Mouse (Mus musculus) embryonic facial prominence, embryonic 14.5 days (tissue): ENCODE data around the gene Pdzd2. TPM values are rescaled to one million over a fixed set of nuclear protein-coding genes. Genes with fewer than 3 reads are reported as not detected.

Experiments
- ATAC-seq: fragments of 200-750 bp; cut with Nextera tagmentation; 2 replicates; pipeline ENCODE4 v1.8.0; 2017; ENCODE audit warnings: low read depth, moderate number of reproducible peaks, moderate TSS enrichment
- DNase-seq: peaks from one replicate; pipeline ENCODE4 v3.0.0-alpha.2; 2015; ENCODE audit warnings: low spot score
- H3K27ac ChIP-seq: fragments of 300-500 bp; sonication (generic); replicated peaks from 2 replicates; pipeline ENCODE4 v1.5.1; 2014; ENCODE audit warnings: low read depth, mild to moderate bottlenecking, low read length, moderate library complexity
- H3K27me3 ChIP-seq: fragments of 300-500 bp; sonication (generic); replicated peaks from 2 replicates; pipeline ENCODE4 v1.6.1; 2014; ENCODE audit warnings: low read length; ENCODE audit not compliant: control insufficient read depth, insufficient read depth
- H3K36me3 ChIP-seq: fragments of 300-500 bp; sonication (generic); 2 replicates; pipeline ENCODE4 v1.6.1; 2014; ENCODE audit warnings: low read length, mixed read lengths; ENCODE audit not compliant: control insufficient read depth, insufficient read depth
- H3K4me1 ChIP-seq: fragments of 300-500 bp; sonication (generic); 2 replicates; pipeline ENCODE4 v1.6.1; 2014; ENCODE audit warnings: antibody characterized with exemption, low read length; ENCODE audit not compliant: control insufficient read depth, insufficient read depth
- H3K4me2 ChIP-seq: fragments of 300-500 bp; sonication (generic); 2 replicates; pipeline ENCODE4 v1.6.1; 2014; ENCODE audit warnings: low read depth, mild to moderate bottlenecking, low read length, moderate library complexity, mixed read lengths
- H3K4me3 ChIP-seq: fragments of 300-500 bp; sonication (generic); 2 replicates; pipeline ENCODE4 v1.5.1; 2014; ENCODE audit warnings: low read depth, mild to moderate bottlenecking, low read length
- H3K9ac ChIP-seq: fragments of 300-500 bp; sonication (generic); 2 replicates; pipeline ENCODE4 v1.6.1; 2014; ENCODE audit warnings: low read depth, mild to moderate bottlenecking, low read length, moderate library complexity, mixed read lengths
- H3K9me3 ChIP-seq: fragments of 300-500 bp; sonication (generic); 2 replicates; pipeline ENCODE4 v1.6.1; 2016; ENCODE audit warnings: low read length; ENCODE audit not compliant: control insufficient read depth
- WGBS: fragments of 180-500 bp; shearing (Covaris S2); extraction: QIAGEN DNeasy Blood & Tissue Kit; methylation state at CpG from one replicate; pipeline ENCODE4 v1.1.7; 2014; 5-methylcytosine and 5-hydroxymethylcytosine counted together
- polyA plus RNA-seq: library from polyadenylated mRNA; unstranded; fragments of >200 nt; fragmentation: Nextera tagmentation; extraction: Ambion mirVana; gene quantifications from 2 replicates; pipeline ENCODE4 v1.2.1, GENCODE M21; 2014

The Pdzd2 gene
- polyA plus RNA-seq, 1 experiment from 2014 or later = 28.0 TPM

DNA sequence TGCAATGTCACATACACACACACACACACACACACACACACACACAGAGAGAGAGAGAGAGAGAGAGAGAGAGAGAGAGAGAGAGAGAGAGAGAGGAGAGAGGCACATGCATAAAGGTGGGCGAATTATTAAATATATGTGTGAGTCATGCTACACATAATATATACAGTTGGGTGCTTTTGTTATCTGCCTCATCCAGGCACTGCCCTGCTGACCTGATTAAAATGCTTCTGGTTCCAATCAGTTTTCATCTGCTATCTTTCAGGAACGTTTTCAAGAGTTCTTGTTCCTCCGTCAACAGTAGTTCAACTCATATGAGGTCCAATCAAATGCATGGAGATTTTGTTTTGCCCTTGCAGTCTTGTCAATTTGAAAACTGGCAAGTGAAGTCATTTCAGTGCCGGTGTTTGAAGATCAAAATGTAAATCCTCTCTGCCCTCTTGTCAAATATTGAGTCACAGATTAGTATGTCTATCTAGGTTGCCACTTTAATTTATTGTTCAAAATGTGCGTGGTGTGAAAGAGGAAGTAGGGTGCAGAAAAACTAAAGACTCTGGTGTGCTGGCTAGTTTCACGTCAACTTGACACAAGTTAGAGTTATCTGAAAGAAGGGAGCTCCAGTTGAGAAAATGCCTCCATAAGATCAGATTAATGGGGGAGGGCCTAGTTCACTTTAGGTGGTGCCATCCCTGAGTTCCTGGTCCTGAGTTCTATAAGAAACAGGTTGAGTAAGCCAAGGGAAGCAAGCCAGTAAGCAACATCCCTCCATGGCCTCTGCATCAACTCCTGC, 2.6 kb upstream of the Pdzd2 start:
- DNase-seq (no peak), ATAC-seq (no peak)
- H3K4me2 ChIP-seq = no peak overlapping the region
- H3K27ac ChIP-seq = no peak overlapping the region
- H3K9ac ChIP-seq = no peak overlapping the region
- no peaks in the 10 kb centered on the region for H3K4me1 ChIP-seq
- 84% methylated on average over 6 of the region's 6 CpGs for WGBS
- H3K27me3 ChIP-seq = peaks cover 6% of the 10 kb centered on the region; the same call in 1 of the 2 replicates
- H3K36me3 ChIP-seq = no peaks in the 10 kb centered on the region
- 0 out of 2 replicates have a peak, but pooled peaks cover 6% of the 10 kb centered on the region for H3K9me3 ChIP-seq
- H3K4me3 ChIP-seq = no peak overlapping the region

DNA sequence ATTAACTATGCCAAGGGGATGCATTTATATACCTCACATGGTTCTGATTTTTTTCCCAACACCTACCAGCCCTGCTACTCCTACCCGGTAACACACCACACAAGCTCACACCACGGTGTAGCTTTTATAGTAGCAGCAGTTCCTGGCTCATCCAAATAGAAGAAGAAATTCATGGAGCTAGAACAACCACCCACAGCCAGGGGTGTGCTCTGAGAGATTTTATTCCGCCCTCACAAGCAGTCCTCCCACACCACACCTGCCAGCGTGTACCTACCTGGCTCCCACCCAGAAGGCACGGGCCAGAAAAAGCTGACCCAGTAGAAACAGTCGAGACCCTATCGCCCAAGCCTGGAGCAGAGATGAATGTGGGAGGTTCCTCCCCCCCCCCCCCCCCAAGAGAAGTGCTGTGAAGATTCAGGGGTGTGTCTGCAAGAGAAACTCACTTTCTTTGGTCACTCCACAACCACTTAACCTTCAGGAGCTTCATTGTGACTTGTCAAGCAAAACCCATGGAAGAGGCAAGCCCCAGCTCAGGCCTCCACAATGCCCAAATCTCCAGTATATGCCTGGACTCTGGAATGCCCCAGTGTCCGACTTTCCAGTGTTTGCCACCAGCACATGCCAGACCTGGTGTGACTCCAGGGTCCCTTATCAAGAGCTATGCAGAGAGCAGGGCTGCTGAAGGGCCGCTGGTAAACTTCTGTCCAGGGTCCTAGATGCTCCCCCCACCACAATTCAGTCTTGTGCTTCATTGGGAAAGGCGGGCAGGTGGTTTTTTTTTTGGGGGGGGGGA, 1.2 kb downstream of the Pdzd2 start:
- Histone ChIP-seq H3K4me2 (peak overlapping the region; percentile 85), H3K4me1 (no peaks in the 10 kb centered on the region), H3K27me3 (peaks cover 6% of the 10 kb centered on the region; the same call in 1 of the 2 replicates), H3K9me3 (no peaks in the 10 kb centered on the region), H3K27ac (no peak overlapping the region), H3K36me3 (no peaks in the 10 kb centered on the region), H3K4me3 (peak overlapping the region; percentile 69), H3K9ac (peak overlapping the region; percentile 68)
- 38% methylated on average over 10 of the region's 10 CpGs for WGBS
- DNase-seq (no peak), ATAC-seq (no peak)

DNA sequence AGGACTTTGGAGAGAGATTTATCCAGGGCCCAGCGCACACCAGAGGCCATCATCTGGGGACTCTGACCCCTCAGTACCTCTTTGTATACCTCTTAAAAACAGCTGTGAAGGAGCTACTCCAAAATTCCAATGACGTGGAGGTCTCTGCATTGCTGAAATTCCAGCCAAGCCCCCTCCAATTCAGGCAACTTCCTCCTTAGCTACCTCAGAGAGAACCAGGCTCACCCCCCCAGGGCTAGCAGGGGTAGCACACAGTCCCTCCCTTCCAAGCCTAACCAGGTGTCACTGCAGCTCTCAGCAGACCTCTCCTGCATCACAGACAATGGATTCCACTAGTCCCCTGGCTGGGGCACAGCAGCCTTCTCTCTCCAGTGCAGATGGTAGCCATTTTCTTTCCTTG, 4.5 kb downstream of the Pdzd2 start:
- 31% methylated on average over 2 of the region's 2 CpGs for WGBS
- H3K27me3 ChIP-seq = no peaks in the 10 kb centered on the region; the same call in 1 of the 2 replicates
- H3K4me1 ChIP-seq = no peaks in the 10 kb centered on the region
- DNase-seq = no peak
- no peak overlapping the region for H3K4me3 ChIP-seq
- no peak overlapping the region for H3K4me2 ChIP-seq
- H3K9ac ChIP-seq = no peak overlapping the region
- no peaks in the 10 kb centered on the region for H3K9me3 ChIP-seq
- no peaks in the 10 kb centered on the region for H3K36me3 ChIP-seq
- H3K27ac ChIP-seq = no peak overlapping the region
- ATAC-seq = no peak

DNA sequence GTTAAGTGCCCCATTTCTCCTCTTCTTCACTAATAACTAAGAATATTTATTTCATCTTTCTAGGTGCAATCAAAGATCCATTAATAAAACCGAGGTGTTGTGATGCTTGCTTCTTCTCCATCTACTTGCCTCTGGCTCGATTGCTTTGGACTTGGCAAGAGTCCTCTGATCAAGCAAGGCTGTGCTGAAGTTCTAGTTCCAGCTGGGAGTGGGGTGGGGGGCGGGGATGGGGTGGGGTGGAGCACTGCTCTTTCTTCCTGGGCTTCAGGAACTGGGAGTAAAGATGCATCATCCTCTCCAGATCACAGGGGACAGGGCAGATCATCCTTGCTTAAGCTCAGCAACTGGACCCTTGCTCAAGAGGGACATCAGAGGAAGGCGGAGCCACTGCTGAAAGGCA, 5.5 kb downstream of the Pdzd2 start:
- no peak overlapping the region for H3K9ac ChIP-seq
- H3K4me2 ChIP-seq = no peak overlapping the region
- 65% methylated on average over 4 of the region's 4 CpGs for WGBS
- DNase-seq (no peak), ATAC-seq (no peak)
- no peak overlapping the region for H3K4me3 ChIP-seq
- no peaks in the 10 kb centered on the region; the same call in 1 of the 2 replicates for H3K27me3 ChIP-seq
- no peaks in the 10 kb centered on the region for H3K4me1 ChIP-seq
- H3K36me3 ChIP-seq = no peaks in the 10 kb centered on the region
- H3K9me3 ChIP-seq = no peaks in the 10 kb centered on the region
- no peak overlapping the region for H3K27ac ChIP-seq

DNA sequence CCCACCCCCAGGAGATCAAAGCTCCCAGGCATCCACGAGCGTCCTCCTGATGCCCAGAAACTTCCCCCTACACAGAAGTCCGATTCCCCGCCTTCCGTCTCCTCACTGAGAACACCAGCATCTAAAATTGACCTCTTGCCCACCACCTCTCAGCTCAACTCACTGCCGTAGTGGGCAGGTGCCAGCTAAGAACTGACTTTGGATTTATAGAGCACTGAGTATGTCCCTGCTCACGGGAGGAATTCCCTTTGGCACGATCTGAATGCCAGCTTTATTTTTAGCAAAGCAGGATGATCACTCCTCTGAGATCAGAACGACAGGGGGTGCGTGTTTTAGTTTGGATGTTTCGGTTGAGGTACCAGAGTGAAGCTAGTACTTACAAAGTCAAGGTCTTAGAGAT, 7.1 kb downstream of the Pdzd2 start:
- H3K9me3 ChIP-seq = no peaks in the 10 kb centered on the region
- H3K4me2 ChIP-seq = no peak overlapping the region
- WGBS = 72% methylated on average over 11 of the region's 11 CpGs
- DNase-seq = no peak
- H3K9ac ChIP-seq = no peak overlapping the region
- H3K4me1 ChIP-seq = no peaks in the 10 kb centered on the region
- no peak overlapping the region for H3K27ac ChIP-seq
- H3K4me3 ChIP-seq = no peak overlapping the region
- H3K36me3 ChIP-seq = no peaks in the 10 kb centered on the region
- ATAC-seq = no peak
- H3K27me3 ChIP-seq = no peaks in the 10 kb centered on the region; the same call in 1 of the 2 replicates

DNA sequence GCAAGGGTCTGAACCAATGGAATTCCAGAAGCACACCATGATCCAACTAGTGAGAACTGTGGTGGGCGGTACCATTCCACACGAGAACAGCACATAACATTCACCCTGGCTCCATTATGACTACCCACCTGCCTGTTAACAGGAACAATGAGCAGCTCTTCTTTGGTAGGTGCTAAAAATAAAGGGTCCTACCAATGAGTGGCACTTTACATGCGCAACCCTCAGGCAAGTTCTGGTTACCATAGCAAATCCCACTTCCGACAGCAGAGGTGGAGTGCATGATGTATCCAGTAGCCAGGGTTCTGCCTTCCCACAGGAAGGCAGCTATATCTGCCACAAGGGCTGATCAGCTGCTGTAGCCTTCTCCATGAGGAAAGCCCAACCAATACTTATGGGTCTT, 11.3 kb downstream of the Pdzd2 start:
- DNase-seq (no peak), ATAC-seq (no peak)
- Histone ChIP-seq H3K9ac (no peak overlapping the region), H3K9me3 (no peaks in the 10 kb centered on the region), H3K4me3 (no peak overlapping the region), H3K4me1 (no peaks in the 10 kb centered on the region), H3K36me3 (no peaks in the 10 kb centered on the region), H3K4me2 (no peak overlapping the region), H3K27ac (no peak overlapping the region), H3K27me3 (no peaks in the 10 kb centered on the region)
- 87% methylated on average over 4 of the region's 4 CpGs for WGBS

DNA sequence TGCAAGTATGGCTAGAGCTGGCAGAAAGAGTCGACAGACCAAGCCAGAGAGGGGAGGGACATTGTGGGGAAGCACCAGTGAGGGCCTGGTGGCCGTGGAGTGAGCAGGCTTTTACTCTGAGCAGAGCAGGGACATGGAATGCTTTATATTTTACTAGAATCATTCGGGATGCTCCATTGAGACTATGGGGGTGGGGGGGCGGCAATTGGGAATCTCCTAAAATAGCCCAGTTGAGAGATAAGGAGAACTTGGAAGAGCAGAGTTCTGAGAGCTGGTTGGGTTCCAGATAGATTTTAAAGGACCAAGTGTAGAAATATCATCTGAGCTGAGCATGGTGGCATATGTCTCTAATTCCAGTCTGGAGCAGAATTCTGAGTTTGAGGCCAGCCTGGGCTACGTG, 14.5 kb downstream of the Pdzd2 start:
- H3K4me2 ChIP-seq = no peak overlapping the region
- no peak overlapping the region for H3K27ac ChIP-seq
- H3K4me1 ChIP-seq = no peaks in the 10 kb centered on the region
- WGBS = 65% methylated on average over 5 of the region's 5 CpGs
- no peaks in the 10 kb centered on the region for H3K36me3 ChIP-seq
- H3K9me3 ChIP-seq = no peaks in the 10 kb centered on the region
- no peak overlapping the region for H3K9ac ChIP-seq
- no peaks in the 10 kb centered on the region for H3K27me3 ChIP-seq
- DNase-seq = no peak
- H3K4me3 ChIP-seq = no peak overlapping the region
- ATAC-seq = no peak

DNA sequence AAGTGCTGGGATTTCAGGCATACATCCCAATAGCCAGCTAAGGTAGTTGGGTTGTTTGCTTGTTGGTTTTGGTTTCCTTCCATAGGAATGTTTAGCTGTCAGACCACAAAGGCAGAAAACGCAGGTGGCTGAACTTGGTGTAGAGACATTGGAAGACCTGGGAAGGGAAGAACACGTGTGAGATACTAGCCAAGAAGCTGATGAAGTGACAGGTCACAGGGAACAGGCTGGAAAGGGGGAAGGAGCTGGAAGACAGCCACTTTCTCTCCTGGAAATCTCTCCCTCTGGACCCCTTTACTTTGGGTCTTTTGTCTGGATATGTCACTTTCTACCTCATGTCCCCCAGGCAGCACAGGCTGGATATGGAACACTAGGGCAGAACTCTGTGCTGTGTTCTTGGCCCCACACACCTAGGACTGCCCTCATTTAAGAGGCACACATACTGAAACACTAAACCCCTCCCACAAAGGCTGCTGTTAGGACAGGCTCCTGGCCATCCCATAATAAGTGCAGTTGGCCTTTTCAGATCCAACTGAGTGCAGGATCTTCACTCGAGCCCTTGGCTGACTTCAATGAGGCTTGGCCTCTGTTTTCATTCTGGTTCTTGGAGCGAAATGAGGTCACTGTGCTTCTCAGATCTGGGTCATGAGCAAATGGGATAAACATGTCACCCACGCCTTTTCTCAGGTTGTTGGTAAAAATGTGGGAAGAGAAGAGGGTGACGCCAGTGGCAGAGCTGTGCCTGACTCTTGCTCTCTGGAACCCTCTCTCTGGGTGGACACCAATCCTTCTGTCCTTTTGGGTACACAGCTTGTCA, 17.8 kb downstream of the Pdzd2 start:
- DNase-seq = no peak
- WGBS = 76% methylated on average over 6 of the region's 6 CpGs

More for the DNA sequence above, 17.8 kb downstream of the Pdzd2 start:
- H3K36me3 ChIP-seq = no peaks in the 10 kb centered on the region
- H3K9ac ChIP-seq = no peak overlapping the region
- no peak overlapping the region for H3K27ac ChIP-seq
- no peaks in the 10 kb centered on the region for H3K9me3 ChIP-seq
- H3K4me2 ChIP-seq = no peak overlapping the region
- ATAC-seq = no peak
- H3K4me3 ChIP-seq = no peak overlapping the region
- no peaks in the 10 kb centered on the region for H3K27me3 ChIP-seq
- H3K4me1 ChIP-seq = peaks cover 3% of the 10 kb centered on the region; the same call in 1 of the 2 replicates
